Mouse (Mus musculus) spleen, adult 2 months (tissue): ENCODE measurements around the gene Xylt1.

ENCODE experiments used
- CTCF ChIP-seq: fragments of 200-500 bp; IDR thresholded peaks from 2 replicates; pipeline ENCODE4 v1.5.1; 2011; ENCODE audit warnings: mild to moderate bottlenecking, inconsistent platforms; ENCODE audit not compliant: insufficient read depth, insufficient read length, insufficient replicate concordance; ENCODE audit errors: extremely low read depth
- POLR2A ChIP-seq: fragments of 200-500 bp; IDR thresholded peaks from 2 replicates; pipeline ENCODE4 v1.6.1; 2011; ENCODE audit warnings: low read depth, low read length, inconsistent platforms

DNA sequence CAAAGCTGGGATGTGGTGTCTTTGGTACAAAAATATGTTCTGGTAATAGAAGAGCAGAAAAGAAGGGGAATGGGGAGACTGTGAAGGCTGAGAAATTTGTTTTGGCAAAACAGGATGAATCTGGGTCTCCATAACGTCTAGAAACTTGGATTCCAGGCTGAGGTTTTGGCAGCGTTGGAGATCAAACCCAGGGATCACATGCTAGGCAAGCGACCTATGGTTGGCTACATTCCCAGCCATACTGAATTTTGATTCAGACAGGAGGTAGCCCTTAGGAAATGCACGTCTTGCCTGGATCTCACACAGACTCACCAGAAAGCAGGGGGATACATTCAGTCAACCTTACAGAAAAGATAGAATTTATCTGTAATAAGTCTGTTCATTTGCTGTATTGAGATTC is 84.2 kb downstream of the Xylt1 start:
- TF ChIP-seq CTCF (no peak), POLR2A (no peak)
